Mouse (Mus musculus): Measurements from ENCODE around the gene Faap24.

The Faap24 gene

DNA sequence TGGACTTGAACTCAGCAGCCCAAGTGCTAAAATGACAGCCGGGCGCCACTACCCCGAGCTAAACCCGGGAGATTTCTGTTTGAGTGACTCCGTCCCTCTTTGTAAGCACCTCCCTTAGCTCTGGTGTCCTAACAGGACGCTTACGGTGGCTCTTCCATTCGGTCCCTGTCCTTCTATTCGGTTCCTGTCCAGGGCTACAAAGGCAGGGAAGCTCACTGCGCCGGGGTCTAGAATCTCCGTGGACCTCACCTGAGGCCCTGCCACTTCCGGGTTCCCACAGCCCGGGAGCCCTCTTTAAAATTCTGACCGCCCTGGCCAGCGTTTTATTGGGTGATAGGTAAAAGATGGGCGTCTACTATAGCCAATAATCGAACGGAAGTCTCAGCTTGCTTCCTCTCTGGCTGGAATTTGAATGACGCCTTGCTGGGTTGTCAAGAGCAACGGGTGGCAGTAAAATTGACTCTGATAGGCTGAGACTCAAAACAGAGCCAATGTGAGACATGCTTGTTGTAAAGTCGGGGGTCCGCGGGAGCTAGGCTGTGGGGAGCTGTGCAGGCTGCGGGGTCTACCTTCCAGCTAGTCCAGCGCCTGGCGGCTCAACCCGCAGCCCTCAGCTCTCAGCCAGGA is at the start of gene Faap24, which contains the start of gene Cep89:
Faap24 (minus strand) TSS at position 295 of the 627 bp plus-strand sequence.
Cep89 (plus strand) TSS at position 494 of the 627 bp plus-strand sequence.
- peak; percentile 95 for DNase-seq (ENCODE audit: low spot score)

GRCm38 (mm10) chr7:35435266-35435665 is 38.6 kb upstream of the Faap24 start:
- DNase-seq (ENCODE audit: low spot score), result no peak

DNA sequence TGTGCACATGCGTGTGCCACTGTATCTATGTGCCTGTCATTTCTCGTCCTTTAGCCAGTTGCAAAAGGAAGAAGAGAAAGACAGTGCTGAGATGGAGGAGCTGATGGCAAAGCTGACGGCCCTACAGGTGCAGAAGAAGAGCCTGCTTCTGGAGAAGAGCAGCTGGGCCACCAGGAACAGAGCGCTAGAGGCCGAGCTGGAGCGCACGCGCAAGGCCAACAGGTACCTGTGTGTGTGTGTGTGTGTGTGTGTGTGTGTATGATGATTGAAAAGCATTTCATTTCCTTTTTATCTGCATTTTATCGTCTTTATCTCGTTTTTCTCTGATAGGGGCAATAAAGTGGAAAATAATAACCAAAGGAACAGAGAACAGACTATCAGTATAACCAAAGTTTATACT is 31.5 kb upstream of the Faap24 start:
- no peak for DNase-seq (ENCODE audit: low spot score)

DNA sequence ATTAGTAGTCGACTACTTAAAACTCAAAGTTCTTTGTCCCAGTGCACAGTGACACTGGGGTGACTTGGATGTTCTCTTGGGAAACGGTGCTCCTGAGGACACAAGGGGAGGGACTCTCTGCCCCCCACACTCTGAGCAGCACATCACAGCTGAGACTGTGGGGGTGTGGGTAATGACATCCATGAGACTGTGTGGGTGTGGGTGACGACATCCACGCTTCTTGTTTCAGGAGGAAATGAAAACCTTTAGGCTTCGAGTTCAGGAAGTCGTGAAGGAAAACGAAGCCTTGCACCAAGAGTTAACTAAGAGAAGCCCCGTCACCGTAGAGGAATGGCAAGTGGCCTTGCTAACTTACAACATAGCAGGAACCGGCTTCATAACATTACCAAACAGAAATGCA is 26.4 kb upstream of the Faap24 start:
- no peak for DNase-seq (ENCODE audit: low spot score)

DNA sequence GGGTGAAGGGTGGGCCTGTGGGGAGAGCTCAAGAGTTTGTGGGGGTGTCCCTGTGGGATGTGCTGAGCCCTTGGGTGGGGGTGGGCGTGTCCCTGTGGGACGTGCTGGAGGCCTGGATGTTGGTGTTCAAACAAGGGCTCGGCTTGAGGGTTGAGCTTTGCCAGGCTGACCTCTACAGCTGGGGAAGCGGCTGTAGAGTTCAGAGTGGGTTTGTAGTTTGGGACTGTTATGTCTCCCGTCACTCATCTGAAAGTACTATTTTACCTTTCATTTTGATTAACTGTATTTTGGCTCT is 20.0 kb upstream of the Faap24 start:
- DNase-seq (ENCODE audit: low spot score), result no peak

- no peak for DNase-seq (ENCODE audit: low spot score)
Measured at GRCm38 (mm10) chr7:35415801-35416653, 19.4 kb upstream of the Faap24 start.

DNA sequence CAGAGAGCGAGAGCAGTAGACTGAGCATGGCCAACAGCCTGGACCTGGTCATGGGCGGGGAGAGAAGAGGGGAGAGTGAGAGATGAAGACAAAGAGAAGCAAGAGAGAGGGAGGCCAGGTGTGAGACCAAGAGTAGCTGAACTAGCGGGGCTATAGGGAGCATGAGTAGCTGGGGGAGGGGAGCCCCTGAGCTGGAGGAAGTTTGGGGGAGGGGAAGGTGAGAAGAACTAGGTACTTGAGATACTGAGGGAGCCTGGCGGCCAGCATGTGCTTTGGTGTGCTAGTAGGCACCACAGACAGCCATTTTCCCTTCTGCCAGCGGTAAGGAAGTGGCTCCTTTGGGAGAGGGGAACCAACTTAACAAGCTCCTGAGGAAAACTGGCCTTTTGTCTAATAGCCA is 18.6 kb upstream of the Faap24 start:
- no peak for DNase-seq (ENCODE audit: low spot score)

- DNase-seq (ENCODE audit: low spot score), result no peak
Measured at GRCm38 (mm10) chr7:35401169-35401568, 4.5 kb upstream of the Faap24 start.

DNA sequence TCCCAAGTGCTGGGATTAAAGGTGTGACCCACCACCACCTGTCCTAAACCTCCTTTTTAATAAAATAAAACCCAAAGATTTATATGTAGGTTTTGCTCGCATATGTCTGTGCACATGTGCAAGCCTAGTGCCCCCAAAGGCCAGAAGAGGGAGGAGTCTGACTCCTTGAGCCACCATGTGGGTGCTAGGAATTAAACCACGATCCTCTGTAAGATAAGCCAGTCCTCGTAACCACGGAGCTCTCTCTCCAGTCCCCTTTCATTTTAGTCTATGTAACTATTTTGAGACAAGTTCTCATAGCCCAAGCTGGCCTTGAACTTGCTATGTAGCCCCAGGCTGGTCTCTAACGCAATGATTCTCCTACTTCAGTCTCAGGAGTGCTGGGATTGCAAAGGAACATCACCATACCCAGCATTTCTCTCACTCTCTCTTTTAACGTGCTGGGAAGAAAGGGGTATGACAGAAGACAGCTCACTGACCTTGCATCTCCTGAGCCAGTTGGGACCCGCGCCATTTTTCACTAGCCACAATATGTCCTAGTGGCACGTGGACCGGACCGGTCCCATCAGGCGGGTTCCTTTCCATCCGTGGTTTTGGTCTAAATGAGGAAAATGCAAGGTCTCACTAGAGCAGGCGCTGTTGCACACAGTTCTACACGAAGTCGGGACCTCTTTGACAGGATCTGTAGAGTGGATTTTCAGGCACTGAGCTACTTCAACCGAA is 741 bp downstream of the Faap24 start:
- DNase-seq (ENCODE audit: low spot score), result peak; percentile 23

- no peak for DNase-seq (ENCODE audit: low spot score)
Measured at GRCm38 (mm10) chr7:35392935-35393334, 3.7 kb downstream of the Faap24 start.

- no peak for DNase-seq (ENCODE audit: low spot score)
Measured at GRCm38 (mm10) chr7:35388694-35389093, 7.9 kb downstream of the Faap24 start.

GRCm38 (mm10) chr7:35386525-35386952 is 10.1 kb downstream of the Faap24 start:
- DNase-seq (ENCODE audit: low spot score), result peak; percentile 39

DNA sequence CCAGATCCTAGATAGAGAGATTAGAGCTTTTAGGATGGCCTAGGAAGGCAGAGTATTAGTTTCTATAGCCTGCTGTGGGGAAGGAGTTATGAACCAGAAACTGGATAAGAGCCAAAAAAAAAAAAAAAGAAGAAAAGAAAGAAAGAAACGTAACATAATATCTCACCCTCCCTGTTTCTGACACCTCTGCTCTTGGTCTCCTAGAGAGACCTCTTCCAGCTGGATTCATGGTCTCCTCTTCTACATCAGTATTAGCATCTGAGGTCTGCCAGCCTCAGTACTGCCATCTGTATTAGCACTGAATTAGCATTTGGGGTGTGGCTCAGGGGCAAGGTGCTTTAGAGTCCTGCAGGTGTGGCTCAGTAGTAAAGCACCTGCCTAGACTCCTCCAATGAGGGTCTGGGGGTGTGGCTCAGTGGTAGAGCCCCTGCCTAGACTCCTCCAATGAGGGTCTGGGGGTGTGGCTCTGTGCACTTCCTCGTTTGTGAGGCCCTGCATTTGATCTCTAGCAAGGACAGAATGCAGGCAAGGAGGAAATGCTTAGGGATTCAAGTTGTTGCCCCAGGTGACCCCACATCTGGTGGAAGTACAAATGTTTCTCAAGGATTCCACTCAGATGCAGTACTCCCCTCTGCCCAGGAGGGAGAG is 13.8 kb downstream of the Faap24 start:
- no peak for DNase-seq (ENCODE audit: low spot score)

DNA sequence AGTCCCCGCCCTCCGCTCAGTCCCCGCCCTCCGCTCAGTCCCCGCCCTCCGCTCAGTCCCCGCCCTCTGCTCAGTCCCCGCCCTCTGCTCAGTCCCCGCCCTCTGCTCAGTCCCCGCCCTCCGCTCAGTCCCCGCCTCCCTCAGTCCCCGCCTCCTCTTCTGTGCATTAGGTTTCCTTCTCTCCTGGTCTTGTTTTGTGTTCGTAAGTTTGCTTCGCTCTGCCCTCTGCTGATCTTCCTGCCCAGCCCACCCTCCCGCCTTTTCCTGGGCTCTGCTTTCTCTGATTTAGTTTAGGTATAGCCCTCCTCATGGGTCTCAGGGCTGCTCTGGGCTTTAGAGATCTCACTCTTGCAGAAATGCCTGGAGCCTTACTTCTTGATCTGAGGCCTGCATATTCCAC is 14.8 kb downstream of the Faap24 start:
- DNase-seq (ENCODE audit: low spot score), result no peak

DNA sequence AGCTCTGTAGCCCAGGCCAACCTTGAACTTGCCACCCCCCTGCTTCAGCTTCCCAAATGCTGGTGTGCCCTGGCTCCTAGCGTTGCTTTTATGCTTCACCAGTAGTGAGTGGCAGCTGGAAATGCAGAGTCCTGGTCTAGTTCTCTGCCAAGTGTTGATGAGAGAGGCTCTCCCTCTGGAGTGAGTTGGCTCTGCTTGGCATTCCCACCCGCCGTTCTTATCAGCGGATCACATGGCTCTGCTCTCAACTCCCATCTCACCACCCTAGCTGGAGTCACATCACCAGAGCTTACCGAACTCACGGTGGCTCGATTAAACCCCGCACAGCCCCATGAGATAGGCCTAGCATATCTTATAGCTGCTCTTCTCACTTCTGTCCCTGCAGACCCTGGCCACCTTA is 16.3 kb downstream of the Faap24 start:
- no peak for DNase-seq (ENCODE audit: low spot score)

DNA sequence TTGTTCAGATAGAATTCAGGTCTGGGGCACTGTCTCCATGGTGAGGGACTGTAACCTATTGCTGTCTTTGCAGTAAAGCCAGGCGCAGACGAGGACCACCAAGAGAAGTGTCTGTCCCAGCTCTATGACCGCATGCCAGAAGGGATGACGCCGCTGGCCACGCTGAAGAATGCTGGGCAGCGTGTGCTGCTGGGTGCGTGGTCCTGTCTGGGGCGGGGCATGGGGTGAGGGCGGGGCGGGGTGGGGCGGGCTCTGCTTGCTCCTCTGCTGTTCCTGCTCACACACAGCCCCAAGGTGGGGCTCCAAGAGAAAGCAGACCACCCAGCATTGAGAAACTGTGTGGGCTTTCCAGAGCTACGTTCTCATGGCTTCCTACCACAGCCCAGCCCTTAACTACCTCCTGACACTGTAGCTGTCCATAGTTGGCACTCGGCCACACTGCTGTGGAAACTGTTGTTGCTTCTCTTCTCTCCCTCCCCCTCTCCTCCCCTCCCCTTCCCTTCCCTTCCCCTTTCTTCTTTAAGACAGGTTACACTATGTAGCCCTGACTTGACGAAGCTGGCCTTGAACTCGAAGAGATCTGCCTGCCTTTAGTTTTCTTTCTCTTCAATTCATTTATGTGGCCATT is 17.0 kb downstream of the Faap24 start:
- peak; percentile 39 for DNase-seq (ENCODE audit: low spot score)

GRCm38 (mm10) chr7:35376623-35377022 is 20.0 kb downstream of the Faap24 start:
- DNase-seq (ENCODE audit: low spot score), result no peak

- DNase-seq (ENCODE audit: low spot score), result no peak
Measured at GRCm38 (mm10) chr7:35374265-35374664, 22.4 kb downstream of the Faap24 start.

GRCm38 (mm10) chr7:35373146-35373989 is 23.3 kb downstream of the Faap24 start:
- DNase-seq (ENCODE audit: low spot score), result no peak

- no peak for DNase-seq (ENCODE audit: low spot score)
Measured at GRCm38 (mm10) chr7:35372483-35373017, 24.1 kb downstream of the Faap24 start.

GRCm38 (mm10) chr7:35371096-35371495 is 25.5 kb downstream of the Faap24 start:
- DNase-seq (ENCODE audit: low spot score), result no peak
